9 mouse cellular contexts compared by ENCODE assay signal in genomic region chr2:71955637-71956036, GRCm38 (mm10). TPM values are rescaled to one million over a fixed set of nuclear protein-coding genes. Genes with fewer than 3 reads are reported as not detected.
DNase-seq lines count a peak whose midpoint lies in the region; ATAC-seq lines count a peak whose summit lies in the region.
"Had no signal": no experiment of that assay in that cellular context is flagged by ENCODE, and none has a peak within 500 bp of the region (broad histone marks: within the 10 kb centered on the region; RNA-seq: fewer than 3 reads in every experiment).

No protein-coding gene starts in this region.

- WGBS in liver, embryonic 11.5 days = 23% methylated on average over 8 of the region's 8 CpGs

- ATAC-seq in liver, embryonic 11.5 days (replicated peaks; ENCODE audit: low FRiP score) = no peak
- no peak for ATAC-seq in erythroblast, adult 5-6 weeks (replicated peaks; ENCODE audit: low FRiP score, poor library complexity, severe bottlenecking)

- no peaks in the 10 kb centered on the region for H3K36me3 ChIP-seq in liver, embryonic 11.5 days (ENCODE audit: control insufficient read depth, insufficient read depth, low read length)
- H3K36me3 ChIP-seq: embryonic facial prominence, embryonic 15.5 days had no signal

- intact Hi-C loops in gastrocnemius, postnatal 36 days (cut with DNase I) = loop anchor here (2.0 kb wide), 1 partner anchor 57 kb away; no protein-coding TSS in a partner anchor

- DNase-seq in liver (peak; percentile 24), NIH3T3 (ENCODE audit: low read depth) (peak; percentile 81)
- DNase-seq in liver, embryonic 11.5 days (ENCODE audit: low spot score) = no peak
- peak; percentile 70 for DNase-seq in cerebellum, adult 9-10 months
- DNase-seq in gastrocnemius, postnatal 36 days = peak; percentile 27
- peak; percentile 29 to 51 for DNase-seq in left cerebral cortex, adult 8-10 months (ENCODE audit: low spot score in 2 of 2)
- DNase-seq in retina, adult 2 months (ENCODE audit: low read depth, low spot score) = peak; percentile 18

- H3K27ac ChIP-seq in liver, embryonic 11.5 days (ENCODE audit: low read depth, low read length) = no peak overlapping the region
- H3K27ac ChIP-seq: embryonic facial prominence, embryonic 15.5 days had no signal

- H3K4me3 ChIP-seq in liver, embryonic 11.5 days (ENCODE audit: low read depth, low read length) = no peak overlapping the region
- H3K4me3 ChIP-seq: embryonic facial prominence, embryonic 15.5 days had no signal

- H3K4me1 ChIP-seq in liver, embryonic 11.5 days (replicated peaks; ENCODE audit: control insufficient read depth, insufficient read depth, low read length) = no peaks in the 10 kb centered on the region
- H3K4me1 ChIP-seq: embryonic facial prominence, embryonic 15.5 days had no signal

- H3K9me3 ChIP-seq in liver, embryonic 11.5 days (ENCODE audit: control insufficient read depth, low read length) = no peaks in the 10 kb centered on the region
- H3K9me3 ChIP-seq: embryonic facial prominence, embryonic 15.5 days had no signal

- no peak overlapping the region for H3K9ac ChIP-seq in liver, embryonic 11.5 days (ENCODE audit: low read depth, low read length)
- H3K9ac ChIP-seq: embryonic facial prominence, embryonic 15.5 days had no signal

- no peaks in the 10 kb centered on the region for H3K27me3 ChIP-seq in liver, embryonic 11.5 days (replicated peaks; ENCODE audit: control insufficient read depth, insufficient read depth, low read length)
- H3K27me3 ChIP-seq: embryonic facial prominence, embryonic 15.5 days had no signal

- no peak overlapping the region for H3K4me2 ChIP-seq in liver, embryonic 11.5 days
- H3K4me2 ChIP-seq: embryonic facial prominence, embryonic 15.5 days had no signal

RNA-seq across cellular contexts. Expression of gene Rapgef4, which starts 25.4 kb away (rescaled TPM):
- 3.9 and 4.2 TPM in 2 replicates for polyA plus RNA-seq in liver, embryonic 11.5 days (2014; fragmentation: Nextera tagmentation; extraction: Ambion mirVana)
- total RNA-seq in gastrocnemius, postnatal 36 days (2021) = 1 to 10 TPM; 1.6 to 2.6 TPM
- total RNA-seq in left cerebral cortex, adult 8-10 months (2022) = 100 to 1,000 TPM; 457 to 612 (median 529) TPM
- 4.8 TPM in 1 of 2 replicates, not detected in the other for total RNA-seq in erythroblast, adult 5-6 weeks (2015; ENCODE audit: low replicate concordance)
- total RNA-seq in erythroblast, adult 5-6 weeks (2017; ENCODE audit: low replicate concordance) = not detected in 2 replicates

Comparison
In these comparisons a context has a peak if more than half of its experiments do, and no peak if none do; other contexts are left out.
1. RNA of gene Rapgef4, which starts 25.4 kb away (total RNA-seq): 457 to 612 TPM in left cerebral cortex, adult 8-10 months; 4.8 TPM in erythroblast, adult 5-6 weeks and 1.6 to 2.6 TPM in gastrocnemius, postnatal 36 days; every median in the first group is over 10 times any median in the second.